Mouse (Mus musculus): ENCODE data around the gene Rap1gds1. TPM values are rescaled to one million over a fixed set of nuclear protein-coding genes. Genes with fewer than 3 reads are reported as not detected.

The Rap1gds1 gene
- polyA plus RNA-seq, 1 experiment from 2014 or later = 22.5 TPM

DNA sequence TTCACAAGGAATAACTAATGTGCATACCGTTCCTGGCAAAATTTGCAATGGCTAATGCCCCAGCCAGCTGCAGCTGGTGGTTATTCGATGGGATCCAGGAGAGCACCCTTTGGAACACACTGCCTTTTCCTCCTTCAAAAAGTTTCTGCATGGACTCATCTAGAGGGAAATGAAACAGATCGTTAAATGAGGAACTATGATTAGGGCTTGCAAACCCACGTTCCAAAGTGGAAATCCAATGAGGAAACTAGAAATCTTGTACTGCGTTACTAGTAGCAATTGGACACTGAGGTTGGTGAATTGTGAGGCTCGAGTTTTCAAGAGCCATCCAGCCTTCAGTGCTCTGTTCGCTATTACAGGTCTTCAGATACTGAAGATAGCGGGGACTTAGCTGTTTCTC is 116.5 kb downstream of the Rap1gds1 start:
- no peak overlapping the region for H3K4me3 ChIP-seq (ENCODE audit: low read depth, low read length)
- no peaks in the 10 kb centered on the region for H3K4me1 ChIP-seq (replicated peaks; ENCODE audit: control insufficient read depth, insufficient read depth)
- no peaks in the 10 kb centered on the region for H3K9me3 ChIP-seq (ENCODE audit: control insufficient read depth, low read length)
- no peaks in the 10 kb centered on the region for H3K27me3 ChIP-seq (ENCODE audit: control insufficient read depth, insufficient read depth, low read length)
- peaks cover 7% of the 10 kb centered on the region for H3K36me3 ChIP-seq (ENCODE audit: control insufficient read depth, insufficient read depth, low read length)
- no peak for DNase-seq (ENCODE audit: low spot score)
- H3K4me2 ChIP-seq (replicated peaks; ENCODE audit: low read depth) = no peak overlapping the region
- TF ChIP-seq CTCF (IDR thresholded peaks at IDR 0.05; ENCODE audit: low read depth) (no peak), EP300 (optimal IDR thresholded peaks at IDR 0.05) (no peak)
- H3K27ac ChIP-seq (replicated peaks) = no peak overlapping the region
- no peak for ATAC-seq (ENCODE audit: low FRiP score, low TSS enrichment)
- 91% methylated on average over 8 of the region's 8 CpGs for WGBS
- H3K9ac ChIP-seq (ENCODE audit: low read length) = no peak overlapping the region

- no peak for ATAC-seq (ENCODE audit: low FRiP score, low TSS enrichment)
These were observed 119.8 kb downstream of the Rap1gds1 start for GRCm38 (mm10) chr3:138955220-138955619.

GRCm38 (mm10) chr3:138949081-138949480 is 125.9 kb downstream of the Rap1gds1 start:
- no peak overlapping the region for H3K4me3 ChIP-seq (ENCODE audit: low read depth, low read length)
- DNase-seq (ENCODE audit: low spot score) = no peak
- no peak for ATAC-seq (ENCODE audit: low FRiP score, low TSS enrichment)
- no peaks in the 10 kb centered on the region for H3K9me3 ChIP-seq (ENCODE audit: control insufficient read depth, low read length)
- H3K4me1 ChIP-seq (replicated peaks; ENCODE audit: control insufficient read depth, insufficient read depth) = no peaks in the 10 kb centered on the region
- no peak overlapping the region for H3K27ac ChIP-seq (replicated peaks)
- H3K27me3 ChIP-seq (ENCODE audit: control insufficient read depth, insufficient read depth, low read length) = no peaks in the 10 kb centered on the region
- H3K4me2 ChIP-seq (replicated peaks; ENCODE audit: low read depth) = no peak overlapping the region
- no peak for TF ChIP-seq CTCF (IDR thresholded peaks at IDR 0.05; ENCODE audit: low read depth)
- H3K9ac ChIP-seq (ENCODE audit: low read length) = no peak overlapping the region
- 0 out of 2 replicates have a peak, but pooled peaks cover 2% of the 10 kb centered on the region for H3K36me3 ChIP-seq (ENCODE audit: control insufficient read depth, insufficient read depth, low read length)
- 92% methylated on average over 9 of the region's 9 CpGs for WGBS

More at GRCm38 (mm10) chr3:138955220-138955619, 119.8 kb downstream of the Rap1gds1 start:
- DNase-seq (ENCODE audit: low spot score) = no peak
- no peaks in the 10 kb centered on the region for H3K9me3 ChIP-seq (ENCODE audit: control insufficient read depth, low read length)
- no peaks in the 10 kb centered on the region for H3K27me3 ChIP-seq (ENCODE audit: control insufficient read depth, insufficient read depth, low read length)
- H3K4me1 ChIP-seq (replicated peaks; ENCODE audit: control insufficient read depth, insufficient read depth) = no peaks in the 10 kb centered on the region
- H3K36me3 ChIP-seq (ENCODE audit: control insufficient read depth, insufficient read depth, low read length) = peaks cover 5% of the 10 kb centered on the region
- no peak overlapping the region for H3K4me2 ChIP-seq (replicated peaks; ENCODE audit: low read depth)
- WGBS = 91% methylated on average over 7 of the region's 7 CpGs
- no peak for TF ChIP-seq EP300 (optimal IDR thresholded peaks at IDR 0.05)
- TF ChIP-seq CTCF (IDR thresholded peaks at IDR 0.05; ENCODE audit: low read depth) = no peak
- H3K27ac ChIP-seq (replicated peaks) = no peak overlapping the region
- no peak overlapping the region for H3K9ac ChIP-seq (ENCODE audit: low read length)
- H3K4me3 ChIP-seq (ENCODE audit: low read depth, low read length) = no peak overlapping the region

DNA sequence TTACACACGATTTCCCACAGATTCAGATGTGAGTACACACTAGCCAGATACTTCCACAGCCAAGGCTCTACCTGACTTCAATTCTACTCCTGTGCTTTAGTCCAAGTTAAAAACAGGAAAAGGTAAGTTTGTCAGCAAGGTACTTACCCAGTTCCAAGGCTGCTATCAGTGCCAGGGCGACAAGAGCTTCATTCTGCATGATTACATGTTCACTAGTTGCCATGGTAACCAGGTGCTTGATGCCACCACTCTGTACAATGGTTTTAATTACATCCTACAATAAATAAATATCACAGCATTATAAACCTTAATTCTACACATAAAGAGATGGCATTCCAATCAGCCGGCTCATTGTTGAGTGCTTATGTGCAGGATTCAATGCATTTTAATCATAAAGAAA is 129.5 kb downstream of the Rap1gds1 start:
- H3K9ac ChIP-seq (ENCODE audit: low read length) = no peak overlapping the region
- 90% methylated on average over 3 of the region's 3 CpGs for WGBS
- H3K4me1 ChIP-seq (replicated peaks; ENCODE audit: control insufficient read depth, insufficient read depth) = no peaks in the 10 kb centered on the region
- TF ChIP-seq CTCF (IDR thresholded peaks at IDR 0.05; ENCODE audit: low read depth) = no peak
- TF ChIP-seq EP300 (optimal IDR thresholded peaks at IDR 0.05) = no peak
- DNase-seq (ENCODE audit: low spot score) (no peak), ATAC-seq (ENCODE audit: low FRiP score, low TSS enrichment) (no peak)
- no peak overlapping the region for H3K4me2 ChIP-seq (replicated peaks; ENCODE audit: low read depth)
- no peaks in the 10 kb centered on the region for H3K9me3 ChIP-seq (ENCODE audit: control insufficient read depth, low read length)
- no peaks in the 10 kb centered on the region for H3K27me3 ChIP-seq (ENCODE audit: control insufficient read depth, insufficient read depth, low read length)
- no peak overlapping the region for H3K27ac ChIP-seq (replicated peaks)
- H3K36me3 ChIP-seq (ENCODE audit: control insufficient read depth, insufficient read depth, low read length) = 0 out of 2 replicates have a peak, but pooled peaks cover 2% of the 10 kb centered on the region
- H3K4me3 ChIP-seq (ENCODE audit: low read depth, low read length) = no peak overlapping the region

DNA sequence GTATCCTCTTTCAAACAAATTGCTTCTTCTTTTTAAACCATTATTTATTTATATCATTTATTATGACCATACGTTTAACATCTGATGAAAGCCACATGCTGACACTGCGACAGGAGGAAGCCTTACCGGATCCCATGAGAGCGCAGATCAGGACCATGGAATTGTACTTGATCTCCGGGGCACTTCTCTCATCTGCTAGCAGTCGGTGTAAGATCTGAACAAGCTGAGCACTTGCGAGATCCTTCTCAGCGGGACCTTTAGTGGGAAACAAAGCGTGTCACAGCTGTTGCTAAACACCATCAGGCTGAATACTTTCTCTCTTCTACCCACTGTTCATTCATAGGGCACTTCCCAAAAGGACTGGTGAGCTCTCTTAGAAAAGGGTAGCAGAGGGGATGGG is 133.4 kb downstream of the Rap1gds1 start:
- no peak overlapping the region for H3K9ac ChIP-seq (ENCODE audit: low read length)
- no peak overlapping the region for H3K4me3 ChIP-seq (ENCODE audit: low read depth, low read length)
- no peaks in the 10 kb centered on the region for H3K9me3 ChIP-seq (ENCODE audit: control insufficient read depth, low read length)
- no peak for TF ChIP-seq CTCF (IDR thresholded peaks at IDR 0.05; ENCODE audit: low read depth)
- no peak for TF ChIP-seq EP300 (optimal IDR thresholded peaks at IDR 0.05)
- 66% methylated on average over 9 of the region's 9 CpGs for WGBS
- no peaks in the 10 kb centered on the region for H3K4me1 ChIP-seq (replicated peaks; ENCODE audit: control insufficient read depth, insufficient read depth)
- peaks cover 7% of the 10 kb centered on the region for H3K36me3 ChIP-seq (ENCODE audit: control insufficient read depth, insufficient read depth, low read length)
- DNase-seq (ENCODE audit: low spot score) = no peak
- ATAC-seq (ENCODE audit: low FRiP score, low TSS enrichment) = no peak
- H3K4me2 ChIP-seq (replicated peaks; ENCODE audit: low read depth) = no peak overlapping the region
- no peaks in the 10 kb centered on the region for H3K27me3 ChIP-seq (ENCODE audit: control insufficient read depth, insufficient read depth, low read length)
- H3K27ac ChIP-seq (replicated peaks) = no peak overlapping the region

DNA sequence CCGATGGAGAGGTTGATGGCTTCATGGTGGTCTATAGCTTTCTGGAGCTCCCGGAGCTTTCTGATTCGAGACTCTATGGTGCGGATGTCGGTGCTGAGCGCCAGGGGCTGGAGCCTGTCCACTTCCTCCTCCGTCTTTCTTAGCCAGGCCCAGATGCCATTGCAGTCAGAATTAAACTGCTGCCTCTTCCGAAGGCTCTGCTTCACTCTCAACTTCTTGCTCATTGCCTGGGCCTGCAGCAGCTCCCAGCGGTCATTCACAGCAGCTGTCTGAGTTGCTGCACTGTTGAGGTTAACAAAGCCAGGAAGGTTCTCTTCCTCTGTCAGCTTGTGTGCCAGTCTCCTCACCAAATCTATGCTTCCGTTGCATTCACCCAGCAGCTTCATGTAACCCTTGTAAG is 137.8 kb downstream of the Rap1gds1 start:
- Histone ChIP-seq H3K36me3 (ENCODE audit: control insufficient read depth, insufficient read depth, low read length) (peaks cover 5% of the 10 kb centered on the region), H3K4me1 (replicated peaks; ENCODE audit: control insufficient read depth, insufficient read depth) (no peaks in the 10 kb centered on the region), H3K27me3 (ENCODE audit: control insufficient read depth, insufficient read depth, low read length) (no peaks in the 10 kb centered on the region), H3K9ac (ENCODE audit: low read length) (no peak overlapping the region), H3K4me2 (replicated peaks; ENCODE audit: low read depth) (no peak overlapping the region), H3K27ac (replicated peaks) (no peak overlapping the region), H3K4me3 (ENCODE audit: low read depth, low read length) (no peak overlapping the region), H3K9me3 (ENCODE audit: control insufficient read depth, low read length) (no peaks in the 10 kb centered on the region)
- DNase-seq (ENCODE audit: low spot score) (no peak), ATAC-seq (ENCODE audit: low FRiP score, low TSS enrichment) (no peak)
- WGBS = 91% methylated on average over 10 of the region's 10 CpGs
- no peak for TF ChIP-seq CTCF (IDR thresholded peaks at IDR 0.05; ENCODE audit: low read depth)
- TF ChIP-seq EP300 (optimal IDR thresholded peaks at IDR 0.05) = no peak

Measured in stomach, postnatal 0 days (tissue).